Mouse (Mus musculus): ENCODE data around the gene Lrrc32.

Lrrc32 gene

DNA sequence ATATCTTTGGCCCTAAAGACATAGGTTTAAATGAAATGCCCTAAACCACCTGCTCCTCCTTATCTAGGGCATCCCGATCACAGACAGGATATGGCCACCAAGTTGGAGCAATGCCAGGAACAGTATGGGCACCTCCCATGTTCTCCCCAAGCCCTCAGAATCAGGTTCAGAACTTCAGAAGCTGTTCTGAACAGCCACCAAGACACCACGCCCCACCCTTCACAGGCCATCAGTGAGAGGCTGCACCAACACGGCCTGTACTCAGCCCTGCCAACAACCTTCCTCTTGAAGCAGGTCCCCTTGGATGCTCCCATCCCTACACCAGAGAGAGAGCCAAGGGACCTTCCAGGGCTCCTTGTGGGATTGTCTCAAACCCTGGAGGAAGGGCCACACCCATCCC, 55.5 kb downstream of the Lrrc32 start:
- DNase-seq (ENCODE audit: low read depth, low spot score) = no peak

DNA sequence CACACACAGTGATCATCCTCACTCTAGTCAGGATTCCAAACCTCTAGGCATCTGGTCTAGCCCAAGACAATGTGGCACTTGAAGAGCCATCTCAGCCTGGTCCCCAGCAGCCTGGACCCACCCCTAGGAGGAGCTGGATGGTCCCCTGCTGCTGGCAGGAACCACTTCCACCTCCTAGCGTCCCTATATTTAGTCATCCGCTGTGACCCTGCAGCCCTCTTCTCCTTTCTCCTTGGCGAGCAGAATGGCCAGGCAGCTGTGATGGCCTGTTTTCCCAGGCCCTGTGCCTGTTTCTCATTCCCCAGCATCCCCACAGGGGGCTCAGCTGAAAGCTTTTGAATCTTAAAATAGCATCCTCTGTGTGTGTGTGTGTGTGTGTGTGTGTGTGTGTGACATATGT, 59.8 kb downstream of the Lrrc32 start:
- no peak for DNase-seq (ENCODE audit: low read depth, low spot score)

DNA sequence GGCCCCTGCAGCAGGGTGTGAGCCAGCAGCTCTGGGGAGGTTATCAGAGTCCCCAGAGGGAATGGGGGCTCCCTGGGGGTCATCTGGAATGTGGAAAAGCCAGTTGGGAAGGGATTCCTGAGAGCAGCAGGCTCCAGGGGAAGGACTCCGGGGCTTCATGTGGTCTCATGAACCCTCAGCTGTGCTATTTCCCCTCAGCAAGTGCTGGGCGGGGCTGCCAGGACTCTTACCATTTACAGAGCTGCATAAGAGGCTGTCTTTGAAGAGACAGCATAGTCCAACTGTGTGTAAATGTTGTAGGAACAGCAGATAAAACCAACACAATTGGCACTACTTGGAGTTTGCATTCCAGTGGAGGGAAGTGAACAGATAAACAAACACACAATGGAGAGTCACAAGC, 61.5 kb downstream of the Lrrc32 start:
- DNase-seq (ENCODE audit: low read depth, low spot score) = no peak

- no peak for DNase-seq (ENCODE audit: low read depth, low spot score)
Observed at GRCm38 (mm10) chr7:98551041-98551440, 62.0 kb downstream of the Lrrc32 start.
